In the genomic region with DNA sequence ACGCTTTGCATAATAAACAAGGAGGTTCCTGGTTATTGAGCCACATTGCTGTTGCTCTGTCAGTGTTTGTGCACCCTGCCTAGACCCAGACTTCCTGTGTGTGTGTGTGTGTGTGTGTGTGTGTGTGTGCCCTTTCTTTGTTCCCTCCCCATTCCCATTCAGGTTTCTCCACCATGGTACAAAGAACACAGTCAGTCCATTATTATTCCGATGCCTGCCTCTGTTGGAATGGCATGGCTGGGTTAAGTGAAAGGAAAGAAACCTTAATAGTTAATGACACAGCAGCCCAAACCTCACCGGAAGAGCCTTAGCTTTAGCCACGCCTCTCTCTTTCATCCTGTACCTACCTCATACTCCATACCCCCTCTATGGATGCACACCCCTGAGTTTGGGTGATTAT, we compare ENCODE assay signal across 24 mouse cellular contexts. TPM values are rescaled to one million over a fixed set of nuclear protein-coding genes. Genes with fewer than 3 reads are reported as not detected.
DNase-seq lines count a peak whose midpoint lies in the region; ATAC-seq and TF ChIP-seq lines count a peak whose summit lies in the region.
"Had no signal": no experiment of that assay in that cellular context is flagged by ENCODE, and none has a peak within 500 bp of the region (broad histone marks: within the 10 kb centered on the region; RNA-seq: fewer than 3 reads in every experiment).

No protein-coding gene starts in this region.

- WGBS in forebrain, embryonic 11.5 days: 65% methylated on average over 4 of the region's 4 CpGs
- 42% methylated on average over 4 of the region's 4 CpGs for WGBS in forebrain, embryonic 16.5 days
- 54% methylated on average over 4 of the region's 4 CpGs for WGBS in hindbrain, embryonic 14.5 days
- 56% methylated on average over 4 of the region's 4 CpGs for WGBS in hindbrain, embryonic 13.5 days

- peak; percentile 31 for DNase-seq in forebrain, embryonic 11.5 days (ENCODE audit: low spot score)
- no peak for DNase-seq in hindbrain, embryonic 14.5 days (ENCODE audit: low spot score)
- DNase-seq in ZHBTc4 (ENCODE audit: low read depth, low spot score) (peak; percentile 80), liver (no peak)
- DNase-seq in kidney, postnatal 4 days: no peak
- DNase-seq: adrenal gland, postnatal 10 days; B cell, adult 2 months; cerebellum, adult 18-20 months; cerebellum, adult 9-11 months; cerebellum, postnatal 36 days; gastrocnemius, postnatal 14 days; heart, postnatal 36 days had no signal

- no peaks in the 10 kb centered on the region for H3K36me3 ChIP-seq in forebrain, embryonic 11.5 days (ENCODE audit: control insufficient read depth, insufficient read depth, low read length)
- no peaks in the 10 kb centered on the region for H3K36me3 ChIP-seq in forebrain, embryonic 16.5 days (ENCODE audit: control insufficient read depth, insufficient read depth)
- H3K36me3 ChIP-seq in hindbrain, embryonic 14.5 days (replicated peaks; ENCODE audit: control insufficient read depth, insufficient read depth): no peaks in the 10 kb centered on the region
- no peaks in the 10 kb centered on the region for H3K36me3 ChIP-seq in hindbrain, embryonic 13.5 days
- H3K36me3 ChIP-seq in ES-Bruce4 (ENCODE audit: control insufficient read depth, insufficient read depth, low read length, poor library complexity, severe bottlenecking): no peaks in the 10 kb centered on the region
- H3K36me3 ChIP-seq: embryonic facial prominence, embryonic 13.5 days; heart, embryonic 12.5 days; hindbrain, embryonic 15.5 days had no signal

- H3K4me2 ChIP-seq in forebrain, embryonic 11.5 days (ENCODE audit: low read depth, low read length, severe bottlenecking): no peak overlapping the region
- H3K4me2 ChIP-seq in forebrain, embryonic 16.5 days (ENCODE audit: low read length): no peak overlapping the region
- no peak overlapping the region for H3K4me2 ChIP-seq in hindbrain, embryonic 14.5 days (replicated peaks)
- no peak overlapping the region for H3K4me2 ChIP-seq in hindbrain, embryonic 13.5 days
- H3K4me2 ChIP-seq: embryonic facial prominence, embryonic 13.5 days; forebrain, embryonic 13.5 days; heart, embryonic 12.5 days; hindbrain, embryonic 15.5 days had no signal

- ATAC-seq in forebrain, embryonic 11.5 days (replicated peaks; ENCODE audit: low FRiP score): no peak
- ATAC-seq in forebrain, embryonic 16.5 days: no peak
- ATAC-seq in hindbrain, embryonic 14.5 days (ENCODE audit: low FRiP score): peak; percentile 27; the same call in 1 of the 2 replicates
- no peak for ATAC-seq in hindbrain, embryonic 13.5 days (ENCODE audit: low FRiP score)
- ATAC-seq: CD4-positive, CD25-positive, alpha-beta regulatory T cell, adult 4 months; forebrain, embryonic 13.5 days; intestine, embryonic 16.5 days had no signal

- no peak for TF ChIP-seq POLR2A in ES-Bruce4 (IDR thresholded peaks at IDR 0.05; ENCODE audit: insufficient read depth, low read length)

- no peak overlapping the region for H3K27ac ChIP-seq in forebrain, embryonic 11.5 days (ENCODE audit: low read depth, low read length)
- no peak overlapping the region for H3K27ac ChIP-seq in forebrain, embryonic 16.5 days (ENCODE audit: low read length)
- H3K27ac ChIP-seq in hindbrain, embryonic 14.5 days: no peak overlapping the region
- H3K27ac ChIP-seq in hindbrain, embryonic 13.5 days: no peak overlapping the region
- no peak overlapping the region for H3K27ac ChIP-seq in ES-Bruce4 (ENCODE audit: insufficient read depth, low read length)
- H3K27ac ChIP-seq: embryonic facial prominence, embryonic 13.5 days; forebrain, embryonic 13.5 days; heart, adult 2 months; hindbrain, embryonic 15.5 days had no signal

- no peaks in the 10 kb centered on the region for H3K9me3 ChIP-seq in forebrain, embryonic 11.5 days (ENCODE audit: control insufficient read depth, low read length)
- no peaks in the 10 kb centered on the region for H3K9me3 ChIP-seq in forebrain, embryonic 16.5 days (ENCODE audit: control insufficient read depth, low read length)
- no peaks in the 10 kb centered on the region for H3K9me3 ChIP-seq in hindbrain, embryonic 14.5 days (ENCODE audit: control insufficient read depth, low read length)
- H3K9me3 ChIP-seq in hindbrain, embryonic 13.5 days: no peaks in the 10 kb centered on the region
- no peaks in the 10 kb centered on the region for H3K9me3 ChIP-seq in ES-Bruce4 (replicated peaks; ENCODE audit: control insufficient read depth, insufficient read depth, low read length, poor library complexity, severe bottlenecking)
- H3K9me3 ChIP-seq: embryonic facial prominence, embryonic 13.5 days; forebrain, embryonic 13.5 days; heart, embryonic 12.5 days; hindbrain, embryonic 15.5 days had no signal

- H3K4me3 ChIP-seq in forebrain, embryonic 11.5 days (ENCODE audit: low read depth, low read length): no peak overlapping the region
- H3K4me3 ChIP-seq in forebrain, embryonic 16.5 days (replicated peaks; ENCODE audit: low read length): no peak overlapping the region
- H3K4me3 ChIP-seq in hindbrain, embryonic 14.5 days (replicated peaks; ENCODE audit: low read length): no peak overlapping the region
- no peak overlapping the region for H3K4me3 ChIP-seq in hindbrain, embryonic 13.5 days
- H3K4me3 ChIP-seq in ES-Bruce4 (ENCODE audit: low read depth, low read length): no peak overlapping the region
- H3K4me3 ChIP-seq: embryonic facial prominence, embryonic 13.5 days; forebrain, embryonic 13.5 days; heart, adult 2 months; heart, embryonic 12.5 days; hindbrain, embryonic 15.5 days had no signal

- H3K4me1 ChIP-seq in forebrain, embryonic 11.5 days (replicated peaks; ENCODE audit: control insufficient read depth, insufficient read depth, low read length): 0 out of 2 replicates have a peak, but pooled peaks cover 2% of the 10 kb centered on the region
- no peaks in the 10 kb centered on the region for H3K4me1 ChIP-seq in forebrain, embryonic 16.5 days (replicated peaks; ENCODE audit: control insufficient read depth, insufficient read depth, low read length)
- 0 out of 2 replicates have a peak, but pooled peaks cover 6% of the 10 kb centered on the region for H3K4me1 ChIP-seq in hindbrain, embryonic 14.5 days (replicated peaks; ENCODE audit: control insufficient read depth, insufficient read depth, low read length)
- peaks cover 10% of the 10 kb centered on the region; the same call in 1 of the 2 replicates for H3K4me1 ChIP-seq in hindbrain, embryonic 13.5 days (replicated peaks)
- no peaks in the 10 kb centered on the region for H3K4me1 ChIP-seq in ES-Bruce4 (ENCODE audit: control insufficient read depth, insufficient read depth, low read length)
- H3K4me1 ChIP-seq: forebrain, embryonic 13.5 days had no signal

- no peaks in the 10 kb centered on the region for H3K27me3 ChIP-seq in forebrain, embryonic 11.5 days (ENCODE audit: control insufficient read depth, insufficient read depth, low read length)
- no peaks in the 10 kb centered on the region for H3K27me3 ChIP-seq in forebrain, embryonic 16.5 days (replicated peaks; ENCODE audit: control insufficient read depth, insufficient read depth, low read length)
- no peaks in the 10 kb centered on the region for H3K27me3 ChIP-seq in hindbrain, embryonic 14.5 days (ENCODE audit: control insufficient read depth, insufficient read depth, low read length)
- no peaks in the 10 kb centered on the region for H3K27me3 ChIP-seq in hindbrain, embryonic 13.5 days
- H3K27me3 ChIP-seq in ES-Bruce4 (ENCODE audit: control insufficient read depth, insufficient read depth, low read length, poor library complexity, severe bottlenecking): no peaks in the 10 kb centered on the region
- H3K27me3 ChIP-seq: embryonic facial prominence, embryonic 13.5 days; forebrain, embryonic 13.5 days; hindbrain, embryonic 15.5 days had no signal

- TF ChIP-seq EP300 in ES-Bruce4 (IDR thresholded peaks at IDR 0.05; ENCODE audit: insufficient read depth, low read depth, low read length): peak; percentile 51; the same call in 1 of the 2 replicates

- no peak overlapping the region for H3K9ac ChIP-seq in forebrain, embryonic 11.5 days (ENCODE audit: low read length)
- no peak overlapping the region for H3K9ac ChIP-seq in forebrain, embryonic 16.5 days (replicated peaks; ENCODE audit: low read depth, low read length)
- no peak overlapping the region for H3K9ac ChIP-seq in hindbrain, embryonic 14.5 days
- H3K9ac ChIP-seq in hindbrain, embryonic 13.5 days: no peak overlapping the region
- H3K9ac ChIP-seq in ES-Bruce4 (ENCODE audit: low read depth, poor library complexity, severe bottlenecking): no peak overlapping the region
- H3K9ac ChIP-seq: embryonic facial prominence, embryonic 13.5 days; forebrain, embryonic 13.5 days; heart, embryonic 12.5 days; hindbrain, embryonic 15.5 days had no signal

- no peak for TF ChIP-seq CTCF in ES-Bruce4 (IDR thresholded peaks at IDR 0.05; ENCODE audit: low read depth, low read length)

RNA-seq across cellular contexts. Expression of a gene that starts 13.6 kb away (rescaled TPM):
- 0.13 and 0.23 TPM in 2 replicates for polyA plus RNA-seq in forebrain, embryonic 11.5 days (2014; fragmentation: Nextera tagmentation; extraction: Ambion mirVana)
- polyA plus RNA-seq in forebrain, embryonic 16.5 days (2015; fragmentation: Nextera tagmentation; extraction: Ambion mirVana): 0.19 and 0.58 TPM in 2 replicates
- polyA plus RNA-seq in hindbrain, embryonic 14.5 days (2014; fragmentation: Nextera tagmentation; extraction: Ambion mirVana): 0.13 TPM in 2 replicates
- 0.04 and 0.17 TPM in 2 replicates for polyA plus RNA-seq in hindbrain, embryonic 13.5 days (2015; fragmentation: Nextera tagmentation; extraction: Ambion mirVana)
- 0.24 and 0.28 TPM in 2 replicates for polyA plus RNA-seq in ES-Bruce4 (2011; ENCODE audit: insufficient read depth, insufficient read length, low read depth, missing spikeins)
- polyA plus RNA-seq: CD4-positive, CD25-positive, alpha-beta regulatory T cell, adult 4 months had no signal

RNA-seq across cellular contexts. Expression of a gene that starts 51.7 kb away (rescaled TPM):
- not detected in 2 replicates for polyA plus RNA-seq in forebrain, embryonic 11.5 days (2014; fragmentation: Nextera tagmentation; extraction: Ambion mirVana)
- polyA plus RNA-seq in forebrain, embryonic 16.5 days (2015; fragmentation: Nextera tagmentation; extraction: Ambion mirVana): not detected in 2 replicates
- polyA plus RNA-seq in hindbrain, embryonic 14.5 days (2014; fragmentation: Nextera tagmentation; extraction: Ambion mirVana): not detected in 2 replicates
- not detected in 2 replicates for polyA plus RNA-seq in hindbrain, embryonic 13.5 days (2015; fragmentation: Nextera tagmentation; extraction: Ambion mirVana)
- not detected in 2 replicates for polyA plus RNA-seq in ES-Bruce4 (2011; ENCODE audit: insufficient read depth, insufficient read length, low read depth, missing spikeins)
- polyA plus RNA-seq: CD4-positive, CD25-positive, alpha-beta regulatory T cell, adult 4 months; embryonic facial prominence, embryonic 13.5 days; forebrain, embryonic 13.5 days; gonadal fat pad, adult 2 months; heart, adult 2 months; heart, embryonic 12.5 days; heart, embryonic 16.5 days; hindbrain, embryonic 15.5 days; intestine, embryonic 16.5 days had no signal

RNA-seq across cellular contexts. Expression of a gene that starts 57.5 kb away (rescaled TPM):
- 6.3 and 7.6 TPM in 2 replicates for polyA plus RNA-seq in forebrain, embryonic 11.5 days (2014; fragmentation: Nextera tagmentation; extraction: Ambion mirVana)
- polyA plus RNA-seq in forebrain, embryonic 16.5 days (2015; fragmentation: Nextera tagmentation; extraction: Ambion mirVana): 5.0 and 10.5 TPM in 2 replicates
- polyA plus RNA-seq in hindbrain, embryonic 14.5 days (2014; fragmentation: Nextera tagmentation; extraction: Ambion mirVana): 11.9 and 12.6 TPM in 2 replicates
- polyA plus RNA-seq in hindbrain, embryonic 13.5 days (2015; fragmentation: Nextera tagmentation; extraction: Ambion mirVana): 6.4 and 10.0 TPM in 2 replicates
- polyA plus RNA-seq in ES-Bruce4 (2011; ENCODE audit: insufficient read depth, insufficient read length, low read depth, missing spikeins): 2.7 and 3.6 TPM in 2 replicates
- polyA plus RNA-seq: CD4-positive, CD25-positive, alpha-beta regulatory T cell, adult 4 months had no signal

Comparison
In these comparisons a context has a peak if more than half of its experiments do, and no peak if none do; other contexts are left out.
1. DNase-seq: peak in forebrain, embryonic 11.5 days (single experiment) and ZHBTc4 (single experiment); none in hindbrain, embryonic 14.5 days (single experiment), kidney, postnatal 4 days (0 of 2) and liver (single experiment).